Mouse (Mus musculus) adrenal gland, adult 2 months (tissue): Measurements from ENCODE around the gene Sugt1. TPM values are rescaled to one million over a fixed set of nuclear protein-coding genes. Genes with fewer than 3 reads are reported as not detected.

Experiments used
- DNase-seq: peaks from one replicate; pipeline ENCODE4 v3.0.0; 2021
- long read RNA-seq: library from polyadenylated mRNA; stranded (forward); transcript quantifications from one replicate; pipeline ENCODE4 v2.0.0, GENCODE M21; 2021
- polyA plus RNA-seq: library from polyadenylated mRNA; depleted of rRNA; stranded (reverse); fragments of >200 nt; gene quantifications from 2 replicates; pipeline ENCODE4 v1.2.3, GENCODE M21; 2012; rRNA removed
- total RNA-seq, 2 experiments: library from RNA; stranded (reverse); gene quantifications; 2 replicates each; pipeline ENCODE4 v1.2.3; 2021

Gene Sugt1
- 100 to 1,000 TPM; 106 to 130 TPM for total RNA-seq
- polyA plus RNA-seq, result 3.6 and 4.3 TPM in 2 replicates
- long read RNA-seq, full-length matches to known transcripts, result 27 of 33 reads
- long read RNA-seq, partial matches to known transcripts, result 2 of 33 reads
- long read RNA-seq, other reads (novel, unspliced or antisense), result 4 of 33 reads

DNA sequence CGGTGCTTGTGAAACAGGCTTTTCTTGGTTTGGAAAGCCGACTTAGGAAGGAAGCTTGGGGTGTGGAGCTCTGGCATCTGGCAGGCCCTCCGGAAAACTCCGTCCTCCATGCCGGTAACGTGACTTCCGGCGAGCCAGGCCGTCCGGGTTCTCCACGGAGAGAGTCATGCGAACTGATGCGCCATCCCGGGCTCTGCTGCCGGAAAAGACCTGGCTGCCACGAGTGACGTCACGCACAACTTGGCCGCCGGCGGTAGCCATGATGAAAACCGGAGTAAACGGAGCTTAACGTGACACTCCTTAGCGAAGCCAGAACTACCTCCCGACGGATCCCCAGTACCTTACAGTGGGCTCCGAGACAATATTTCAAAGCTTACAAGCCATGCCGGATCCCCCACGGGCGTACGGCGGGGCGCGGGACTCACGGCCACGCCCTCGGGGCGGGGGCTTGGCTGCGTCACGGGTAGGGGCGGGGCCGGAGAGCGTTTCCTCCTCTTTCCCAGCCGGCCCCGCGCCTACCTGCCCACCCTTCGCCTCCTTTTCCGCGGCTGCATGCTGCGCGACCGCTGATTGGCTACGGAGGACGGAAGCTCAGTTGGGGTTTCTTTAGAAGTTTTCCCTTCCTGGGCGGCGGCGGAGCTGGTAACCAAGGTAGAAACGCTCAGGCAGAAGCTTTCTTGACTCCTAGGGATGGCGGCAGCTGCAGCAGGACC, at the start of gene Sugt1:
Gene Sugt1, plus strand, starts transcription at position 553 of the 713 bp plus-strand sequence.
- DNase-seq, result peak; percentile 96

DNA sequence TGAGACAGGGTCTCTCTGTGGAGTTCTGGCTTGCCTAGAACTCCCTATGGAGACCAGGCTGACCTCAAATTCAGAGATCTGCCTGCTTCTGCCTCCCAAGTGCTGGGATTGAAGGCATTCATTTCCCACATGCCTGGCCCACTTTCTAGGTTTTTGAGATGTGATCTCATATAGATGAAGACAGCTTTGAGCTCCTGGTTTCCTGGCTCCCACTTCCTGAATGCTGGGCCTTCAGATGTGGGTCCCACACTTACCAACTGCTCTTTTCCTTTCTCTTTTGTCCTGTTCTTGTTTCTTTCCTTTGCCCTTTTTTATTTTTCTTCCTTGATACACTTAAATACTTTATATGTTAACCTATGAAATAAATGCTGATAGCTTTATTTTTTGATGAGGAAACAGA, 49.6 kb upstream of the Sugt1 start:
- no peak for DNase-seq

DNA sequence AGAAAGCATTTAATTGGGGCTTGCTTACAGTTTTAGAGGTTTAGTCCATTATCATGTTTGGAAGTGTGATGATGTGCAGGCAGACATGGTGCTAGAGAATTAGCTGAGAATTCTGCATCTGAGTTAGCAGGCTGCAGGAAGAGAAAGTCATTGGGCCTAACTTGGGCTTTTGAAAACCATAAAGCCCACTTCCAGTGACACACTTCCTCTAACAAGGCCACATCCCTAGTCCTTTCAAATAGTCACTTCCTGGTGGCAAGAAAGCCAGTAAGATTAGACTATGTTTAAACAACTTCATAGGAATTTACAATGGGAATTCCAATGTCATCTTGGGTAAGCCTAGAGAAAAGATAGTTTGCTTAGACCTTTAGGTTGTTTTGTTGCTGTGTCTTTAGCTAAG, 45.9 kb upstream of the Sugt1 start:
- no peak for DNase-seq

DNA sequence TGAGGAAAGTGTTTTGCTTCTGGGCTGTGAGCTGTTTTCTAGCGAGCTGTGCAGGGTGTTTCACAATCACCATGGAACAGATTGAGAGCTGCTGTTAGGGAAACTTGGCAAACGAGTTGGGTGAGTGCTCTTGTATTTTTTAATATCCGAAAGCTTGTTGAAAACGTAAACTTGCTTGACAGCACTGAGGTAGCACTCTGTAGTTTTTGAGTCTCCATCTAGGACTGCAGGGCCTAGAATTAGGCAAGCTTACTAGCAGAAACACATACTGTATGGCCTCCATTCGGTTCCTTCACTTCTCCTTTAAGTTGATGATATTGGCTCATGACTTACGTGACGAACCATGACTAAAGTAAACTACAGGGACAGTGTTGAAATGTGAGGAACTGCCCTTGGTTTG, 38.1 kb upstream of the Sugt1 start:
- DNase-seq, result peak; percentile 59

DNA sequence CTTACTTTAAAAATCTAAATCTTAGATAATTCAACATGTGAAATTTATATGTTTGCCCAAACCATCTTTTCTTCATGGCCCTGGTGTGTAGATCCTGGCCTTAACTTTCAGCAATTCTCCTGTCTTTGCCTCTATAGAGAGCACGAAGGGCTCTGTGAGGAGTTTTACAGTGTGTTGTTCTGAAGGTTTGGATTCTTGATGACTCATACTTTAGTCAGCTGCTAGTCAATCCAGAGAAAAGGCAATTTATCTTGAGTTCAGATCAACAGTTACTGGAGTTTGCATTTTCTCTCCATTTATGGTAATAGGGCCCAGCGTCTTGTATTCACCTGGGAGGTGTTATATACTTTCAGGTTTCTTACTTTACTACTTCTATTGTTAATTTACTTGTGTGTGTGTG, 35.6 kb upstream of the Sugt1 start:
- no peak for DNase-seq

DNA sequence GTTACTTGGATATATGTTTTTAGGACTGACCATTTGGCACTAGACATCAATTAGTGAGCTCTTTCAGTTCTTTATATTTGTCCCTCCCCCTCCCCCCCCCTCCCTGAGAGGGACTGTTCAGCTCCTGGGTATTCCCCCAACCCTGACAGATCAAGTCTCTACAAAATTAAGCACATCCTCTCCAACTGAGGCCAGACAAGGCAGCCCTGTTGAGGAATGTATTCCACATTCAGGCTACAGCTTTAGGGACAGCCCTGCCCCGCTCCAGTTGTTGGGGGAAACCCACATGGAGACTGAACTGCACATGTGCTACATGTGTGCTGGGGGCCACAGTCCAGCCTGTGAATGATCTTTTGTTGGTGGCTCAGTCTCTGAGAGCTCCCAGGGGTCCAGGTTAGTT, 34.6 kb upstream of the Sugt1 start:
- no peak for DNase-seq

DNA sequence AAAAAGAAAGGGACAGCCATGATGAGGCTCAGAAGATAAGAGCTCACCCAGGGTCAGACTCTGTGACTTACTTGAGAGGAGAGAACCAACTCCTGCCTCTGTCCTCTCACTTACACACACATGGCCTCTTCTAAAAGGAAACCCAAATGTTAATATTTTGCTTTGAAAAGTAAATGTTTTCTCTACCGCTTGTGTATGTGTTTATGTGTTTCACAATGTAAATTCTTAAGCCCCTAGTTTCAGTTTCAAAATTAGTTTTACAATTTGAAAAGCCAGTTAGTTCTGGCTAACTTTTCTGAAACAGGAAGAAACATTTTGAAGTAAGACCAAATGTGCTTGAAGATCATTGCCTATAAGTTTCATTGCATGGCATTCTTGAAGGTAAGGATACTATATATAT, 29.7 kb upstream of the Sugt1 start:
- DNase-seq, result no peak

DNA sequence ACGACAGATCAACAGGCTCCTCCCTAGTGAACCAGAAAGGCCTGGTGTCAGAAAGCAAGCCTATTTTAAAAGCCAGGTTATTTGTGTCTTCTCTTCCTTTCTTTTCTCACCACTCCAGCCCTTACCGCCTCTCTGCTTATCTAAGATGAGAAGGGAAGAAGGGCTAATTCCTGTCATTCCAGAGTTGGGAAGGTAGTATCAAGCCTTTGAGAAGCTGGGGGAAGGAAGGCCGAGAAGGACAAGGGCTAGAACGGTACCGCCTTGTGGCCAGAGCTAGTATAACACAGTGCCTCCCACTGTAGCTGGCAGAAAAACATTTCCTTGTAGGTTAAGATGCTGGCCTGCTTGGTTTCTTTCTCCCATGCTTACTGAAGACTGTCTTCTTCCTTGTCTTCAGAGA, 24.7 kb upstream of the Sugt1 start:
- peak; percentile 65 for DNase-seq

DNA sequence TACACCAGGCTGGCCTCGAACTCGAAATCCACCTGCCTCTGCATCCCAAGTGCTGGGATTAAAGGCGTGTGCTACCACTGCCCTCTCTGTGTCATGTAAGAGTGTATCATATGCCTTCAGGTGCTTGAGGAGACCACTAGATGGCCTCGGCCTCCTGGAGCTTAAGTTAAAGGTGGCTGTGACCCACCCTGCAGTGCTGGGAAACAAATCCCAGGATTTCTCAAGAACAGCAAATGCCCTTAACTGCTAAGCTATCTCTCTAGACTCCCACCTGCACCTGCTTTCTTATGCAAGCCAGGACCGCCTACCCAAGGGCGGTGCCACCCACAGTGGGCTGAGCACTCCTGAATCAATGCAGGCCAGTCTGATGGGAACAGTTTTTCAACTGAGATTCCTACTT, 22.7 kb upstream of the Sugt1 start:
- no peak for DNase-seq

DNA sequence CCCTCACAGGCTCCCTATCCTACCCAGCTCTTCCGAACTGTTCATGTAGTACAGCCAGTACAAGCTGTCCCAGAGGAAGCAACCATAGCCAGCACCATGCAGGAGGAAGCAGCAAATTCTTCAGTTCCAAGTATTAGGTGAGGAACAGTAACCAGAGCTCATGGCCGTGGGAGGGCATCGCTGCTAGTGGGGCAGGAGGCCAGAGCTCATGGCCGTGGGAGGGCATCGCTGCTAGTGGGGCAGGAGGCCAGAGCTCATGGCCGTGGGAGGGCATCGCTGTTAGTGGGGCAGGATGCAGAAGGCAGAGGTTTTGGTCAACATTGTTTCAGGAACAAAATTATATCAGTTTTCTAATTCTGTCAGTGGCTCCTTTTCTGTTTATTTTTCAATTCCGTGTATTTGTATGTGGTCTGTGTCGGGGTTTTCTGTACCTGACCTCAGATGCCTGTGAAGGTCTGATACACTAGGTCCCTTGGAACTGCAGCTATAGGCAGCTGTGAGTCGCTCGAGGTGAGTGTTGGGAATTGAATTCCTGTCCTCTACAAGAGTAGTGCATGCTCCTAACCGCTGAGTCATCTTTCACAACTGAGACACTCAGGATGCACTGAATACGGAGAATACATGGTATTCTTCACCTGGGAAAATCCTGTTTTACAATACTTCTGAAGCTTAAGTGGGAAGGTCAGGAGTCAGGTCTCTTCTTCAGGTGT, 13.9 kb upstream of the Sugt1 start:
- no peak for DNase-seq

DNA sequence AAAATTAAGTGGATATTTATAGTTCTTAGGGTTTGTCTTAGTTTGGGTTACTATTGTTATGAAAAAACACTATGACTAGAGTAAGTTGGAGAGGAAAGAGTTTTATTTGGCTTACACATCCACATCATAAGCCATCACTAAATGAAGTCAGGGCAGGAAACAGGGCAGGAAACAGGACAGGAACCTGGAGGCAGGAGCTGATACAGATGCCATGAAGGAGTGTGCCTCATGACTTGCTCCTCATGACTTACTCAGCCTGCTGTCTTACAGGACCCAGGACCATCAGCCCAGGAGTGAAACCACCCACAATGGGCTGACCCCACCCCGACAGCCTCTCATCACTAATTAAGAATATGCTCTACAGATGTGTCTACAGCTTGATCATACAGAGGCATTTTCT, 13.1 kb upstream of the Sugt1 start:
- no peak for DNase-seq

DNA sequence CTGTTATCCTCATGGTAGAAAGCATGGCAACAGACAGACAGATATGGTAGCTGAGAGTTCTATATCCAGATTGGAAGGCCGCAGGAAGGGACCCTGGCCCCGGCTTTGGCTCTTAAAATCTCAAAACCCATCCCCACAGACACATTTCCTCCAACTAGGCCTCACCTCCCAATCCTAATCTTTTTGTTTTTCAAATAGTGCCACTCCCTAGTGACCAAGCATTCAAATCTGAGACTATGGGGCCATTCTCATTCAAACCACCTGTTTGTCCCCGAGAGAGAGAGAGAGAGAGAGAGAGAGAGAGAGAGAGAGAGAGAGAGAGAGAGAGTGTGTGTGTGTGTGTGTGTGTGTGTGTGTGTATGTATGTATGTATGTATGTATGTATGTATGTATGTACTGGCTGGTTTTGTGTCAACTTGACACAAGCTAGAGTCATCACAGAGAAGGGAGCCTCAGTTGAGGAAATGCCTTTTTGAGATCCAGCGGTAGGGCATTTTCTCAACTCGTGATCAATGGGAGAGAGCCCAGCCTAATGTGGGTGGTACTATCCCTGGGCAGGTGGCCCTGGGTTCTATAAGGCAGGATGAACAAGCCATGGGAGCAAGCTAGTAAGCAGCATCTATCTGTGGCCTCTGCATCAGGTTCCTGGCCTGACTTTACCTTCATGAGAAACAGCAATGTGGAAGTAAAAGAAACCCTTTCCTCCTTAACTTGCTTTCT, 3.8 kb upstream of the Sugt1 start:
- DNase-seq, result no peak

DNA sequence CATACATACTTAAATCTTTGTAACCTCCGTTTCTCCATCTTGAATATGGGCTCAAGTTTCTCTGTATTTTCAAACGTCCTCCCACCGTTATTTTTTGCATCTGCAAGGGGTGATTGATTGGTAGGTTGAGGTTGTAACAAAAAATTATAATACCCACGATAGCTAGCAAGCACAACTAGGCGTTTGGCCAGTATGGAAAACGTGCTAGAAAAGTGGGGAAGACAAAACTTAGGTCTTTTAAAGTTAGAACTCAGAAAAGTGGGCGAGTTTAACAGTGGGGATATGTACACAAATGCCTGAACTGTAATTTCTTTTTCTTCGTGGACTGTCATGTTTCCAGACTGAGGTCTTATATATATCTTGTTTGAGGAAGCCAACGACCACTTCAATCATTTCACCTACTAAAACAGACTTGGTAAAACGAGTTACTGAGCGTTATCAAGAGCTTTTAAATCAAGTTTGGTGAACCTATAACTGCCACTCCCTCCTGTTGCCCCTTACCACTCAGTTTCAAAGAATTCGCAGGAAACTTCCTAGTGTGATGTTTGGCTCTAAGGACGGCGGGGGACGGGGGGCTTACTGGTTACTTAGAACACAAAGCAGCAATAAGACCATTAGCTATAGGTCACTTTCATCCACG, 872 bp upstream of the Sugt1 start:
- DNase-seq, result no peak

DNA sequence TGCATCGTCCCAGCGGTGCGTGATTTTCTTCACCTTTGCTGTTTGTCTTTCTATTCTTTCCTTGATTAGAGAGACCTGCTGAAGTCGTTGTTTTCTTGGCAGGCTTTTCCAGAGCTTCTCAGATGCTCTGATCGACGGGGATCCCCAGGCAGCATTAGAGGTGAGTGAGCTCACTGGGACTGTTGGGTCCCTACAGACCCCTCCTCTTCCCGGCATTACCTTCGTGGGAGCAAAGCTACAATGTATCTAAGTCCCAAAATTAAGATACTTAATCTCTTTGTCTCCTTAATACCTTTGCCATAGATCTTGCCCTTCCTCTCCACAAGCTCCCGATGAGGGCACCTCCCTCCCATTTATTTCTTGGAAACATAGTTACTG, 350 bp downstream of the Sugt1 start:
- no peak for DNase-seq

DNA sequence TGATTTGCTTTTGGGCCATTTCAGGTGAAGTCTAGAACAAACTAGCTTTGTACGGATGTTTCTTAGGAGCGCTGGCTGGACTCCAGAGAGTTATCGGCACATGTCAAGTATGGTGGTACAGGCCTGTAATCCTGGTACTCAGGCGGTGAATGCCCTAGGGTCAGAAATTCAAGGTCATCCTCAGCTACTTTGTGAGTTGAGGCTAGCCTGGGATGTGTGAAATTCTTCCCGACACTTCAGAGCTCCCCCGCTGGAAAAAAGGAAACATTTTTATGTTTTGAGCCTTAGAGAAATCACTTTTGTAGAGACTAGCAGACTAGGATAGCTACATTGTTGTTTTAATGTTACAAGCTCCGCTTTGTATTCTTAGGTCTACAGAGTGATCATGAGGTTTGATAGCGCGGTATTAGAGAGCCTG, 1.1 kb downstream of the Sugt1 start:
- no peak for DNase-seq

DNA sequence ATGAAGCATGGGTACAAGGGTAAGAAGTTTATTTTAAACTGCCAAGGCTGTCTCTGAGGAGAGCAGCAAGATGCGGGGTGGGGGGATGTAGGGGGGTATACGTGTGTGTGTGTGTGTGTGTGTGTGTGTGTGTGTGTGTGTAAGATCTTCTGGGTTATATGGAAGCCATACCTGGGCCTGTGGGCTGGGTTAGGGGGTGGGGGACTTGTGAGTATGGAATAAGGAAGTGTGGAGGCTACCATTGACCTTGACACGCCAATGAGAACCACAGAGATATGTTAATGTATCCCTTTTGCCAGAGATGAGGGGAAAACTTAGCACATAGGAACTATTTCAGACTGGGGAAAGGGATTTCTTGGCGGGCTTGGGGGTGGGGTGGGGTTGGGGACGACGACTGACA, 1.9 kb downstream of the Sugt1 start:
- no peak for DNase-seq

DNA sequence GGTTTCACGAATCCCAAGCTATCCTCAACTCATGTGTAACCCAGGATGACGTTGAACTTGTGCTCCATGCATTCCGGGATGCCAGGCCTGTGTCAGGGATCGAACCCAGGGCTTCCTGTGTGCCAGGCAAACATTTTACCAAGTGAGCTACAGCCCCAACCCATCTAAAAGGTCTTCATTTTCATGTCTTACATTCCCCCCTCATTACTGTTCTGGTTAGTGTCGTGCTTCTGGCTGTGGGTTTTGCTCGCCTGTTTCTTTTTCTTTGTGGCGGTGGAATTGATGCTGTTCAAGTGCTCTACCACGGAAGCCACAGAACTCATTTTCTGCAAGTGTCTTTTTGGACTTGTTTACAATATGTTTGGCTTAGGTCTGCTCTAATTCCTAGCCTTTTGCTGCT, 3.4 kb downstream of the Sugt1 start:
- DNase-seq, result no peak

DNA sequence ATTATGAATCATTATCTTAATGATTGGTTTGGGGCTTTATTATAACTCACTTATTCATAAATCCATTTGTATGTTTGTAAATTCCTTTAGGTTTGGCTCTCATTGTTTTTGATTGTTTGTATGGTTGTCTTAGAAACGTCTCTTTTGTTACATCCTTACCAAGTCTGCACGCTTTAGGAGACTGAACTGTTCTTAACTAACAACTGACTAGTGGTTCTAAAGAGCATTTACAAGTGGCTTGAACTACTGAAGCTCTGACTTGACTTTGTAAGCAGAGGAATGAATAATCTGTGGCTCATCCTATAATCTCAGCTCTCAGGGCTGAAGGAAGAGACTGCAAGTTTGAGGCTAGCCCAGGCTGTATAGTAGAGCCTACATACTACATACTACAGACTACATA, 4.1 kb downstream of the Sugt1 start:
- DNase-seq, result no peak

DNA sequence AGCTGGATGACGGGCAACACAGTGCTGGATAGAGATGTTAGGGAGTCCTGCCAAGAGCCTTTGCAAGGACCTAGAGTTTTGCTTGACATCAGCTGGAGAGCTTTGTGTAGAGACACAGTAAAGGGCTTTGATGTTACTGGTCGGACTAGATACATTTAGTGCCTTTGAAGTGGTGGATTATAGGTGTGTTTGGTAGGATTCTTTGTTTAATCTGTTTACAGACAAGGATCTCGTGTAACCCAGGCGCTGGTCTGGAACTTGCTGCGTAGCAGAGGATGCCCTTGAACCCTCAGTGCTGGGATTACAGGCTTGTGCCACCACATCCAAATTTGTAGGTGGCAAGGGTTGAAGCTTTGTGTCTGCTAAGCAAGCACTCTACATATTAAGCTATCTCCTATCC, 6.6 kb downstream of the Sugt1 start:
- DNase-seq, result peak; percentile 47

DNA sequence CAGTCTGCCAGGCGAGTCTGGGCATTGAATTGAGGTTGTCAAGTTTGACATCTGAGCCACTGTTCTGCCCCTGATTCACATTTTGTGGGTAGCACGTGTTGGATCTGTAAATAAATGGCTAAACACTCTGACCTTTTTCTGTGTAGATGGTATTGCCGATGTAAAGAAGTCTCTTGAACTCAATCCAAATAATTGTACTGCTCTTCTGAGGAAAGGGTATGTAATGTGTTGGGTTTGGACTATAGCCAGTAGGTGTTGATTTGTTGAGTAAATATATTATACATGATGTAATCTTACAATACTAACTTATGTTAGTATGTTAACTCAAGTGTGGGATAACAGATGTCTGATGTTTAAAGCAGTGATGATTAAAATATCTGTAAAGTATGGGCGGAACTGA, 9.1 kb downstream of the Sugt1 start:
- no peak for DNase-seq

DNA sequence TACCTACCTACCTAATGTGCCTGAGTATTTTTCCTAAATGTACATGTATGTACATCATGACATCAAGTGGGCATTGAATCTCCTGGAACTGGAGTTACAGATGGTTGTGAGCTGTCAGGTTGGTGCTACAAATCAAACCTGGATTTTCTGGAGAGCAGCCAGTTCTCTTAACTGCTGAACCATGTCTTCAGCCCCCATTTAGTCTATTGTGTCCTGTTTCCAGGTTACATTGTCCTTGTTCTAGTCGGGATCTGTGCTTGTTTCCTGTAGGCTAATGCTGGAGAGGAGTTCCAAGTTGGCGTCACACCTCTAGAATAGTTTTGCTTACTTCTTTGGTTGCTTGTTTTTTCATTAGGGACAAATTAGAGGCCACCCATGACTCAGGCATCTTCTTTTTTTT, 18.4 kb downstream of the Sugt1 start:
- no peak for DNase-seq

DNA sequence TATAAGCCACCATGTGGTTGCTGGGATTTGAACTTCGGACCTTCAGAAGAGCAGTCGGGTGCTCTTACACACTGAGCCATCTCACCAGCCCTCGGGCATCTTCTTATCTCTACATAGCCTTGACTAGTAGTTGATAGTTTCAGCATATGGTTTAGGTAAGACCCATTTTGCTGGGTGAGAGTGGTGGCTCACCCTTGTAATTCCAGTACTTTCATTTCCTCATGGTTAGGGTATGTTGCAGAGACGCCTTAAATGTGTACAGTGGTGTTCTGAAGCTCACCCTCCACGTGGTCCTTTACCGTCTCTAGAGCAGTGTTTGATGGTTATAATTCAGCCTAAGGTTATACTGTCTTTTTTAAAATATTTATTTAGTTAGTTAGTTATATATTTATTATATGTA, 18.9 kb downstream of the Sugt1 start:
- DNase-seq, result no peak

DNA sequence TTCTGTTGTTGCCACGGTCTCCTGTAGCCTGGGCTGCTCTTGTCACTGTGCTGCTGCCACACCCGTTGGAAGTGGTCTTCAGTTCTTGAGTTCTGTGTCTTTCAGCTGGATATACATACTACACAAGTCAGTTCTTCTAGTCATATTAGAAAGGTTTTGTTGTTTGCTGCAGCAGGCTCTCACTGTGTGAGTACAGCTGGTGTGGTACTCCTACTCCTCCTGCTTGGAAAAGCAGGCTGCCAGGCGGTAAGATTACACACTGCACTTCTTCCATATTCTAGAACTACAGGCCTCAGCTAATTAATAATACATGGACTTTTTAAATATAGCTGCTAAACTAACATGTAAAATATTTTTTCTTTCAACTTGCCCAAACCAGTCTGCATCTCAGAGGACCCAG, 19.4 kb downstream of the Sugt1 start:
- no peak for DNase-seq
